Mouse (Mus musculus): ENCODE data around the gene Olfr1155.

Gene Olfr1155

DNA sequence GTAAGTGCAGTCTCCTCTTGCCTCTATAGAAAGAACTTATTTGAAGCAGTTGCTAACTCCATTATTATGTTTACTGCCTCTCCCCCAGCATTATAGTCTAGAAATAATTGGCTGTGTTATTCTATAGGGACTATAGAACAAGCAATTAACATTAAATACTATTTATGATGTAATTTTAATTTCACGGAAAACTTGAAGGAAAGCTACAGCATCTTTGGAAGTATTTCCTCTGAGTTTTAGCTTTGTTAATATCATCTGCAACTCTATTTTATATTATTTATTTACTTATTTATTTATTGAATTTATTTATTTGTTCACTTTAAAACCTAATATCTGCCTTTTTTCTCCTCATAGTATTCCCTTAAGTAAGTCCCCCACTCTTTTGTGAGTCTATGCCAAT is at the start of gene Olfr1155:
Gene Olfr1155 (minus strand): TSS at position 101 of the 400 bp plus-strand sequence.
- Histone ChIP-seq H3K27me3 (ENCODE audit: control insufficient read depth, insufficient read depth, low read length, poor library complexity, severe bottlenecking) (no peaks in the 10 kb centered on the region), H3K36me3 (ENCODE audit: control insufficient read depth, insufficient read depth, low read length, poor library complexity, severe bottlenecking) (no peaks in the 10 kb centered on the region)
- DNase-seq (ENCODE audit: low read depth, low spot score): no peak

DNA sequence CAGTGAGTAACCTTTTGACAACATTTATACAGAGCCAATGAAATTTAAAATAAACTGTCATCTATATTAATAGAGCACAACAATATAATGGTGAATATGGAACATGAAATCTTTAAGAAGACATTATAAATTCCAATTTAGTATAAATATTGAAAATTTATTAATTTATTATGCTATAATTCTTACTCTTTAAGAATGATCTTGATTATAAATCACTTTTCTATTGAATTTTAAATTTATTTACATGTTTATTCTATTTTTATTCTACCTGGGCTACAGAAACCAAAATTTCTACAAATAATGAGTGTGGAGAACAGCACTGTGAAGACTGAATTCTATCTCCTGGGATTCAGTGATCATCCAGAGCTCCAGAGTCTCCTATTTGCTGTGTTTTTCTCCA is 44.9 kb upstream of the Olfr1155 start, which contains the start of gene Olfr1158:
Gene Olfr1158 (plus strand): TSS at position 301 of the 400 bp plus-strand sequence.
- no peak for DNase-seq (ENCODE audit: low read depth, low spot score)
- Histone ChIP-seq H3K36me3 (ENCODE audit: control insufficient read depth, insufficient read depth, low read length, poor library complexity, severe bottlenecking) (no peaks in the 10 kb centered on the region), H3K27me3 (ENCODE audit: control insufficient read depth, insufficient read depth, low read length, poor library complexity, severe bottlenecking) (no peaks in the 10 kb centered on the region)

DNA sequence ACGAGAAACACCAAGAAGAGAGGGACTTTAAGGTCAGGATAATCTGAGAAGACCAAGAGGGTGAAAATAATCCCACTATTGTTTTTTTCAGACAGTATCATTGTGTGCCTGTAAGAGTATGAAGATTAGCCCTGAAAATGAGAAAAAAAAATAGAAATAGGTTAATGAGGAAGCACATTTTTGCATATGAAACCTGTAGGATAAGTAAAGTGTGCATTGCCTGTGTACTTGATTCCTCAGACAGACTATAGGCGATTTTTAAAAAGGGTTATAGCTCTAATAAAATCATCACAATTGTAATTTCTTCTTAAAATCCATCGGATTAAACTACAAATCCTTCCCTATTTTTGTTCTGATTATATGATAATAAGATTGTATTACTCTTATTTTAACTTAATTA is 29.6 kb upstream of the Olfr1155 start, which contains the start of gene Olfr74:
Gene Olfr74 (minus strand): TSS at position 101 of the 400 bp plus-strand sequence.
- Histone ChIP-seq H3K36me3 (ENCODE audit: control insufficient read depth, insufficient read depth, low read length, poor library complexity, severe bottlenecking) (no peaks in the 10 kb centered on the region), H3K27me3 (ENCODE audit: control insufficient read depth, insufficient read depth, low read length, poor library complexity, severe bottlenecking) (no peaks in the 10 kb centered on the region)
- DNase-seq (ENCODE audit: low read depth, low spot score): no peak

DNA sequence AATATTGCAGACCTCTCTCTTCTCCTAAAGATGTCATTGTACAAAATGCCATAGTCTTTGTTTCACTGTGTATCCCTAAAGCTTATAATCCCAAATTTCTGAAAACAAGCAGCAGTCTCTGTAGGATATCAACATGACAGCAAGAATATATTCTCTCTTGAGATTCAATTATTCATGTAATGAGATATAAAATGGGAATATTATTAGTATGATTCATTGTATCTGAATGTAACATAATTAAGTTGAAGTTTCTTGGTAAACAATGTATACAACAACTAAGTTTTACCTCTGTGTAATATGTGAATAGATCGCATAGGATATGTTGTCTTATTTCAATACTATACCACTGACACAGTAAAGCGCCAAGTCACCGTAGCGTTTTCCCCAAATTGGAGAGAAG is 23.3 kb upstream of the Olfr1155 start, which contains the start of gene Olfr1157:
Gene Olfr1157 (minus strand): TSS at position 101 of the 400 bp plus-strand sequence.
- no peak for DNase-seq (ENCODE audit: low read depth, low spot score)
- no peaks in the 10 kb centered on the region for H3K27me3 ChIP-seq (ENCODE audit: control insufficient read depth, insufficient read depth, low read length, poor library complexity, severe bottlenecking)
- no peaks in the 10 kb centered on the region for H3K36me3 ChIP-seq (ENCODE audit: control insufficient read depth, insufficient read depth, low read length, poor library complexity, severe bottlenecking)

DNA sequence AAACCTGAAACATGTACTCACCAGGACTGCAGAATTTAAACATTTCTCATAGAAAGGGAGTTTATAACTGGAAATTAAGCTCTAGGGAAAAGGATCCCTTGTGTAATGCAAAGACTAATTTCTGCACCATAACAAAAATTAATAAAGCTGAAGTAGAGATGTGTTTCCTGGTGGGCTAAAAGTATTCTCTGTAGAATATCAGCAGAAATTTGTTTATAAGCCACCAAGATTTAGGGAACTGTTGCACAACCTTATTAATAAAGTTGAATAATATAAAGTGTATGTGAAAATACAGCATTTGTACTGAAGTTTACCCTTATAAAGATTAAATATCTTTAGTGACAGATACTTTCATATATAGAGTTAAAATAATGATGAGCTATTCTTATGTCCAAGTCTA is 8.1 kb upstream of the Olfr1155 start, which contains the start of gene Olfr1156:
Gene Olfr1156 (minus strand): TSS at position 101 of the 400 bp plus-strand sequence.
- H3K27me3 ChIP-seq (ENCODE audit: control insufficient read depth, insufficient read depth, low read length, poor library complexity, severe bottlenecking): no peaks in the 10 kb centered on the region
- no peak for DNase-seq (ENCODE audit: low read depth, low spot score)
- H3K36me3 ChIP-seq (ENCODE audit: control insufficient read depth, insufficient read depth, low read length, poor library complexity, severe bottlenecking): no peaks in the 10 kb centered on the region

DNA sequence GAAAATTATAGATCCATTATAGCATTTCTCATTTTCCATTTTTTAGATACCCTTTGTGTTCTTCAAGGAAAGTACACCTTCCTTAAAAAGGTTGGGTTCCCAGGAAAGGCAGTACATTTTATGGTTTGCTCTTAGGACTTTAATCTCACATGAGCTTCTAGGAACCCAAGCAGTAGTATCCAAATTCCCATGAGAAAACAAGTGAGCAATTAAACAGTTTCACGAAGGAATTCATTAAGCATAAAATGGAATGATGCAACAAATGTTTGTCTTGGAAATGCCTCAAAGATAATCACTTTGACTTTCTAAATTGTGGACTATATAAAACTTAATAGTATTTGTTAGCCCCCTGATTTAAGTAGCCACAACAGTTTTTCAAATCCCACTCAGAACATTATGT is 39.9 kb downstream of the Olfr1155 start, which contains the start of gene Olfr1154:
Gene Olfr1154 (minus strand): TSS at position 101 of the 400 bp plus-strand sequence.
- H3K36me3 ChIP-seq (ENCODE audit: control insufficient read depth, insufficient read depth, low read length, poor library complexity, severe bottlenecking): no peaks in the 10 kb centered on the region
- DNase-seq (ENCODE audit: low read depth, low spot score): no peak
- H3K27me3 ChIP-seq (ENCODE audit: control insufficient read depth, insufficient read depth, low read length, poor library complexity, severe bottlenecking): no peaks in the 10 kb centered on the region

DNA sequence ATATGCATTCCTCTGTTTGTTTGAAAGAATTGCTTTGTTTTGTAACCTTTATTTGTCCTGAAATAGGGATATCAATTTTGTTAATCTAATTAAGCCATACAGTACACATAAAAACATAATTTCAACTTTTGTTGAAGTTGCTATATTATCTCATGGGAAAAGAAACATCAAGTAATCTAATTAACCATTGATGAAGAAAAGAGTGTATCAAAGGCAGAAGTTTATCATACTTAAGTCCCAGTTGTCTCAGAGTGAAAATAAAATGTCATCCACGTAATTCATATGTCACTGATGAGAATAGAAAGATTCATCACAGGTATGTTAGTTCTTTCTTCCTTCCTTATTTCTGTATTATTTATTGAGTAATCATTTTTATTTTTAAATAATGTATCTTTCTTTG is 50.3 kb downstream of the Olfr1155 start, which contains the start of gene Olfr1153:
Gene Olfr1153 (plus strand): TSS at position 301 of the 400 bp plus-strand sequence.
- DNase-seq (ENCODE audit: low read depth, low spot score): no peak
- H3K27me3 ChIP-seq (ENCODE audit: control insufficient read depth, insufficient read depth, low read length, poor library complexity, severe bottlenecking): no peaks in the 10 kb centered on the region
- no peaks in the 10 kb centered on the region for H3K36me3 ChIP-seq (ENCODE audit: control insufficient read depth, insufficient read depth, low read length, poor library complexity, severe bottlenecking)
